Mouse (Mus musculus): Measurements from ENCODE around the gene Tmc4. TPM values are rescaled to one million over a fixed set of nuclear protein-coding genes. Genes with fewer than 3 reads are reported as not detected.

The Tmc4 gene
- polyA plus RNA-seq, 1 experiment: 1.8 TPM

GRCm38 (mm10) chr7:3643843-3644242 lies 33.5 kb downstream of the Tmc4 start:
- Histone ChIP-seq H3K79me3 (ENCODE audit: low read depth) (peaks cover 33% of the 10 kb centered on the region), H3K36me3 (ENCODE audit: control insufficient read depth, insufficient read depth) (peaks cover 14% of the 10 kb centered on the region), H3ac (ENCODE audit: control insufficient read depth, insufficient read length, low read depth) (peak overlapping the region; percentile 19), H3K27me3 (ENCODE audit: control insufficient read depth, insufficient read depth, insufficient read length) (no peaks in the 10 kb centered on the region), H3K79me2 (ENCODE audit: control insufficient read depth, insufficient read depth) (peaks cover 36% of the 10 kb centered on the region), H3K4me3 (ENCODE audit: insufficient read depth, poor library complexity, severe bottlenecking) (no peak overlapping the region)
- no peak for TF ChIP-seq MYOD1 (IDR thresholded peaks at IDR 0.05; ENCODE audit: control insufficient read depth, insufficient read length, low read depth)
- no peak for TF ChIP-seq MAX (IDR thresholded peaks at IDR 0.05)

GRCm38 (mm10) chr7:3643412-3643811 lies 33.9 kb downstream of the Tmc4 start:
- Histone ChIP-seq H3K4me3 (ENCODE audit: insufficient read depth, poor library complexity, severe bottlenecking) (no peak overlapping the region), H3ac (ENCODE audit: control insufficient read depth, insufficient read length, low read depth) (no peak overlapping the region), H3K79me3 (ENCODE audit: low read depth) (peaks cover 29% of the 10 kb centered on the region), H3K79me2 (ENCODE audit: control insufficient read depth, insufficient read depth) (peaks cover 32% of the 10 kb centered on the region), H3K36me3 (ENCODE audit: control insufficient read depth, insufficient read depth) (peaks cover 16% of the 10 kb centered on the region), H3K27me3 (ENCODE audit: control insufficient read depth, insufficient read depth, insufficient read length) (no peaks in the 10 kb centered on the region)
- TF ChIP-seq CEBPB (IDR thresholded peaks at IDR 0.05; ENCODE audit: low read depth) (no peak), FOSL1 (IDR thresholded peaks at IDR 0.05; ENCODE audit: insufficient read depth, low read length, poor library complexity, severe bottlenecking) (no peak)

DNA sequence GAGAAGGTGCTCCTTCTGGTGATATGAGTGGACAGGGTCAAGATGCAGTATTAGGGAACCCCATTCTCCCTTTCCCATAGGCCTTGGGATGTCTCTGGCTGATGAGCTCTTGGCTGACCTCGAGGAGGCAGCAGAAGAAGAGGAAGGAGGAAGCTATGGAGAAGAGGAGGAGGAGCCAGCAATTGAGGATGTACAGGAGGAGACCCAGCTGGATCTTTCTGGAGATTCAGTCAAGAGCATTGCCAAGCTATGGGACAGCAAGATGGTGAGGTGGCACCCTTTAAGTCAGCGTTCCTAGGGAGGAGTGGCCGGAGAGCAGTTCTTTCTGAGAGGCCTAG lies 46.9 kb downstream of the Tmc4 start:
- TF ChIP-seq MYOG (IDR thresholded peaks at IDR 0.05; ENCODE audit: control insufficient read depth, extremely low read depth, insufficient read length): no peak
- TF ChIP-seq FOSL1 (IDR thresholded peaks at IDR 0.05; ENCODE audit: insufficient read depth, low read length, poor library complexity, severe bottlenecking): no peak
- TF ChIP-seq USF1 (IDR thresholded peaks at IDR 0.05; ENCODE audit: low read depth): no peak
- no peak for TF ChIP-seq CTCF (IDR thresholded peaks at IDR 0.05; ENCODE audit: control insufficient read depth, insufficient read depth, insufficient read length)
- no peak for TF ChIP-seq CEBPB (IDR thresholded peaks at IDR 0.05; ENCODE audit: low read depth)
- TF ChIP-seq MYOD1 (IDR thresholded peaks at IDR 0.05; ENCODE audit: control insufficient read depth, insufficient read length, low read depth): no peak
- TF ChIP-seq MAX (IDR thresholded peaks at IDR 0.05): no peak
- Histone ChIP-seq H3K36me3 (ENCODE audit: control insufficient read depth, insufficient read depth) (peaks cover 41% of the 10 kb centered on the region), H3K79me2 (ENCODE audit: control insufficient read depth, insufficient read depth) (peaks cover 55% of the 10 kb centered on the region), H3K79me3 (ENCODE audit: low read depth) (peaks cover 36% of the 10 kb centered on the region), H3ac (ENCODE audit: control insufficient read depth, insufficient read length, low read depth) (peak overlapping the region; percentile 79), H3K4me3 (ENCODE audit: insufficient read depth, poor library complexity, severe bottlenecking) (peak overlapping the region; percentile 75), H3K27me3 (ENCODE audit: control insufficient read depth, insufficient read depth, insufficient read length) (no peaks in the 10 kb centered on the region)

DNA sequence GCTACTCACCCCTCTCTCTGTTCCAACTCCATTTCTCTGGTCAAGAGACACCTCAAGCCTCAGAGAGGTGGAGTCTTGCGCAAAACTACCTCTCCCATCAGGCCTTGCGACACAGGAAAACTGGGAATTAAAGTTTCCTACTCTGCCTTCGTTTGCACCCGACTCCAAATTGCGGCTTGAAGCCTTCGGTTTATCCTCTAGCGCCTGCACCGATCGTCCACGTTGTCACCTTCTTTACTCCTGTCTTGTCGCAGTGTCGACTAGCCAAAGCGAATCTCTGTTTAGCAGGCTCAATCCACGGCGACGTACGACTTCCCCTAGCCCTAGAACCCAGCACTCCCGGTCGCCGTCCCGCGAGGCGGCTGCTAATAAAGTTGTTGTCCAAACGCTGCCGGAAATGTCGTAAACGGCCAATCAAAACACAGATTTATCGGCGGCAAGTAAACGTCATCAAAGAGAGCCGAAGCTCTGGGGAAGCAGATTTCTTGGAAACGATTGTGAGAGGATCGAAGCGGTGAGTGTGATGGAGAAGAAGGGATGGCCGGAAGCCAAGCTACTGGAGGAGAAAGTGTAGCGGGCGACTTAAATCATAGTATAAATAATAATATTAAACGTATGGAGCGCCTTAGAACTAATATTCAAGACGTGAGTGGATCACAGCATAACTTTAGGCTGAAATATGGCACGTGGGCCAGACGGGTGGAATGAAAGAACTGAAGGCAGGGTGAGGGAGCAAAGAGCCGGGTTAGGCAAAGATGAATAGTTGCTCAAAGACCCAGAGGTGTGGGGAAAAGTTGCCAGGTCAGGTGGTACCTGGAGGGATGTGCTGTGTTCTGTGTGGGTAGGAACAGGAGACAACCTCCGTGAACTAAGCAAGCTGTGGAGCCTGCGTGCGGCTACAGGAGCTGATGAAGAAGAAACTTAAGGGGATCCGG lies 47.5 kb downstream of the Tmc4 start, which contains the start of the genes Tfpt and Prpf31:
Gene Tfpt (minus strand): TSS at position 387 of the 935 bp plus-strand sequence.
Gene Prpf31 (plus strand): TSS at position 443 of the 935 bp plus-strand sequence.
- H3K36me3 ChIP-seq (ENCODE audit: control insufficient read depth, insufficient read depth): peaks cover 37% of the 10 kb centered on the region
- peak within 1 kb of the TSS; percentile 75 for H3K4me3 ChIP-seq (ENCODE audit: insufficient read depth, poor library complexity, severe bottlenecking)
- TF ChIP-seq CEBPB (IDR thresholded peaks at IDR 0.05; ENCODE audit: low read depth): peak; percentile 83
- TF ChIP-seq USF1 (IDR thresholded peaks at IDR 0.05; ENCODE audit: low read depth): no peak
- no peak for TF ChIP-seq MAX (IDR thresholded peaks at IDR 0.05)
- no peak for TF ChIP-seq MYOD1 (IDR thresholded peaks at IDR 0.05; ENCODE audit: control insufficient read depth, insufficient read length, low read depth)
- no peak for TF ChIP-seq MYOG (IDR thresholded peaks at IDR 0.05; ENCODE audit: control insufficient read depth, extremely low read depth, insufficient read length)
- no peak for TF ChIP-seq CTCF (IDR thresholded peaks at IDR 0.05; ENCODE audit: control insufficient read depth, insufficient read depth, insufficient read length)
- TF ChIP-seq FOSL1 (IDR thresholded peaks at IDR 0.05; ENCODE audit: insufficient read depth, low read length, poor library complexity, severe bottlenecking): no peak
- H3ac ChIP-seq (ENCODE audit: control insufficient read depth, insufficient read length, low read depth): peak within 1 kb of the TSS; percentile 79
- peaks cover 36% of the 10 kb centered on the region for H3K79me3 ChIP-seq (ENCODE audit: low read depth)
- H3K27me3 ChIP-seq (ENCODE audit: control insufficient read depth, insufficient read depth, insufficient read length): no peaks in the 10 kb centered on the region
- peaks cover 59% of the 10 kb centered on the region for H3K79me2 ChIP-seq (ENCODE audit: control insufficient read depth, insufficient read depth)

- Histone ChIP-seq H3K79me3 (ENCODE audit: low read depth) (peaks cover 36% of the 10 kb centered on the region), H3K27me3 (ENCODE audit: control insufficient read depth, insufficient read depth, insufficient read length) (no peaks in the 10 kb centered on the region), H3K4me3 (ENCODE audit: insufficient read depth, poor library complexity, severe bottlenecking) (peak overlapping the region; percentile 75), H3K79me2 (ENCODE audit: control insufficient read depth, insufficient read depth) (peaks cover 61% of the 10 kb centered on the region), H3K36me3 (ENCODE audit: control insufficient read depth, insufficient read depth) (peaks cover 32% of the 10 kb centered on the region), H3ac (ENCODE audit: control insufficient read depth, insufficient read length, low read depth) (peak overlapping the region; percentile 68)
- TF ChIP-seq FOSL1 (IDR thresholded peaks at IDR 0.05; ENCODE audit: insufficient read depth, low read length, poor library complexity, severe bottlenecking) (no peak), MYOG (IDR thresholded peaks at IDR 0.05; ENCODE audit: control insufficient read depth, extremely low read depth, insufficient read length) (no peak), USF1 (IDR thresholded peaks at IDR 0.05; ENCODE audit: low read depth) (no peak)
These were observed 48.3 kb downstream of the Tmc4 start for GRCm38 (mm10) chr7:3629030-3629429.
